Mouse (Mus musculus) thymus, postnatal 10 days (tissue): Measurements from ENCODE around the gene Enpp3.
"Not testable (repeated sequence)": the region's sequence is repeated elsewhere in the genome, so short reads cannot be mapped to it uniquely, and the experiment has no call there.

Experiments
- DNase-seq, 2 experiments: peaks; one replicate each; pipeline ENCODE4 v3.0.0; 2021; ENCODE audit warnings: low spot score in 2 of 2

Gene Enpp3

GRCm38 (mm10) chr10:24822842-24823241 lies 19.8 kb downstream of the Enpp3 start:
- no peak for DNase-seq

GRCm38 (mm10) chr10:24821990-24822676 lies 20.5 kb downstream of the Enpp3 start:
- DNase-seq = no peak

GRCm38 (mm10) chr10:24819526-24819925 lies 23.1 kb downstream of the Enpp3 start:
- DNase-seq = no peak

DNA sequence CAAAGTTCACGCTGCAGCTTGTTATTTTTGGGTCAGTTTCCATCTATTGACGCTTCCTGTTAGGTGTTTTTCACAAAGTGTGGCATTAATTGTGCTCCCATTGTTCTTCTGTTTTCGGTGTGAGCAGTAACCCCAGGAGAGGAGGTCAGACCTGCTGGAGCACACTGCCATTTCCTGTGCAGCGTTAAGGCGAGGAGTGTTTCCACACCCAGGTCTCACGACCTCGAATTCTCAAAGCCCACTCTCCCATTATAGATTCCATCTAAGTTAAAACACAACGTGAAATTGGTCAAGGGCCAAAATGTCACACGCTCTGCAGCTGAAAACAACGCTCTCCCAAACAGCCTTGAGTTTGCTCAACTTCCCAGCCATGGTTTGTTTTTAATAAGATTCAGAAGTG lies 32.0 kb downstream of the Enpp3 start:
- DNase-seq = no peak

- DNase-seq = no peak
Observed at GRCm38 (mm10) chr10:24806756-24807155, 35.9 kb downstream of the Enpp3 start.

DNA sequence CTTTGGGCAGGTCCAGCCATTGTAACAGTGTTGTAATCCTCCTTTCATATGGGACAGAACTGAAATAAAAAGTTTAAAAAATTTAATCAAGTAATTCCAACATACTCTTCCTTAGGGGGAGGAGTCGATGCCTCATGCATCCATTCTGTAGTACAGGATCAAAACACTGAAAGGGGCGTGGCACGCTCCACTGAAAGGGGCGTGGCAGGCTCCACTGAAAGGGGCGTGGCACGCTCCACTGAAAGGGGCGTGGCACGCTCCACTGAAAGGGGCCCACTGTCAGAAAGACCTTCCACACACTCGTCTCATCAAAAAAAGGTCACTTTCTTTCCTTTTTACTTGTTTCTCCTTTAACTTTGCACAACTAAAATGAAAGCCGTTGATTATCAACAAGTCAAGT lies 36.7 kb downstream of the Enpp3 start:
- no peak for DNase-seq

- DNase-seq = no peak
Observed at GRCm38 (mm10) chr10:24805173-24805572, 37.5 kb downstream of the Enpp3 start.

DNA sequence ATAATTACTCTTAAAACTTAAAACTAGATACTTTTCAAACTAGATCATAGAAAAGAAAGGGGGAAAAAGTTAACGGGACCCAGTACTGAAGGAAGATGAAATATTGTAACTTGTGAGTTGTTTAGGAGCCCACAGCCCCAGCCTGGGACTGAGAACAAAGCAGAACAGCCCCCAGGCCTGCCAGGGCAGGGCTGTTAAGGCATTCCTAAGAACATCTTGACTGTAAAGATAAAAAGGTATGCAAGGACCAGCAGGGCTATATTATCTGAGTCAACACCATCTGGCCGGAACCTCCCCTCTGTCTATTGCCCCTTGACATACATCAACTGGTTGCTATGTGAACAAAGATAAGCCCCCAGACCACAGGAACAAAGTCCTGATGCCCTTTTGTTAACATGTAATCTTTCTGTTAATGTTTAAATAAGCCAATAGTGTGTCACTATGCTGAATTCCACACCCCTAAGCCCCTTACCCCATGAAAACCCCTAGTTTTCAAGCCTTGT lies 39.8 kb downstream of the Enpp3 start:
- DNase-seq = not testable (repeated sequence)

GRCm38 (mm10) chr10:24801796-24802195 lies 40.8 kb downstream of the Enpp3 start:
- DNase-seq = no peak

GRCm38 (mm10) chr10:24797246-24797645 lies 45.4 kb downstream of the Enpp3 start:
- peak; percentile 37 to 83 for DNase-seq

DNA sequence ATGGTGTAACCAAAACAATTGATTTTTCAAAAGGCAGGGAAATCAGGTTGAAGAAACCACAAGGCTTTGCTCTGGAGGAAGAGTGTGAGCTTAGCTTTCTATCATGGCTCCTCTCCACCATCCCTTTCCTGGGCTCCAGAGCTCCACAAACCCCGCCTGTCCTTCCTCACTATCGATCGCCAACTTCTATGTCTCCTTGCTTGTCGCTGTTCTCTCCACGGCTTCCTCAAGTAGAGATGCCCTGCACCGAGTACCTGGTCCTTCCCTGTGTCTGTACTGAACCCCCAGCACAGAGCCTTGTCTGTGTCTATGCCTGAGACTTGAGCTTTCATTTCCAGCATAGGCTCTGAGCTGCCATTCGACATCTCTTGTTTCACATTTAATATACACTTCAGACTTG lies 49.9 kb downstream of the Enpp3 start:
- DNase-seq = no peak

- peak; percentile 35 to 76 for DNase-seq
Observed at GRCm38 (mm10) chr10:24789747-24790545, 52.7 kb downstream of the Enpp3 start.

DNA sequence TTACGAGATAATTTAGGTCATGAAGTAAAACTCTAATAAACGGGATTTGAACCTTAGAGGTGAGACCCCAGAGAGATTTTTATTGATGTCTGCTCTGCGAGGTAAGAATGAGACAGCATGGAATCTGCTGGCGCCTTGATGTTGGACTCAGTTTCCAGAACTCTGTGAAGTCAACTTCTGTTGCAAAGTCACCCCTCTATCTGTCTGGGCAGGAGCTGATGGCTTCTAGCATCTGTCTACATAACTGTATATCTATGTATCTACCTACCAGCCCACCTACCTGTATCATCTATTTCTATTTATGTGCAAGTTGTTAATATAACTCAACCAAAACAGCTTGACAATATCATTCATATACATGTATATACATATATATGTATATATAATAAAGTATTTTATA lies 57.3 kb downstream of the Enpp3 start:
- DNase-seq = no peak

- no peak for DNase-seq
Observed at GRCm38 (mm10) chr10:24784624-24785276, 57.9 kb downstream of the Enpp3 start.

DNA sequence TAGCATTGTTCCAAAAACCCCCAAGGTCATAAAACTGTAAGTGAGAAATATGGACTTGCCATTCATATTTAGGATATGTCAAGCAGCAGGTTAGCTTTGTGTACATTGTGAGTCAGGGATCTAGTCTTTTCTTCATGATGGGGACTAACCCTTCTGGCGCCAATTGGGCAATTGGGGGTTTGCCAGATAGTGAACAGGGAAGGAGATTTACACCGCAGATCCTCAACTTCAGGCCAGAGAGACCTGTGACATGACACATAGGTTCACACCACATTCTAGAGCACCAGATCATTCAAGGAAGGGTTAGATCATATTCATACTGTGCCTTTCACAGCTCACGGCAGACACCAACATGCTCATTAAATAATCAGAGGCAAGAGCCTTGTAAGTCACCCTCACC lies 58.7 kb downstream of the Enpp3 start:
- DNase-seq = no peak

DNA sequence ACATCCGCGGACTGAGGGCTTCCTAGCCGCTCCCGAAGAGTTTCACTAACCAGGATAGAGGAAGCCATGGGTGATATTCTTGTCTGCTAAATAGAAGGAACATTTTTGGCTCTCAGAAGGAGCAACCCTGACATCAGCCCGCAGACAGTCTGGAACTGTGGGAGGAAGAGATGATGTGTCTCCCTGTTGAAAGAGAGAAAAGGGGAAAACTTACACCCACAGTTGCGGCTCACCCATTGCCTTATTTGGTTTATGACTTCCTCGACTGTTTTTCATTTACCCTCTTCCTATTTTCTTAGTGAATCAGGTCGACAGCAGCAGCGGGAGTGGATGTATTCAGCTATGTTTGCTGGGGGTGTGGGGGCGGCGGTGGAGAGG lies 64.0 kb downstream of the Enpp3 start:
- no peak for DNase-seq

- DNase-seq = no peak
Observed at GRCm38 (mm10) chr10:24777916-24778642, 64.5 kb downstream of the Enpp3 start.

DNA sequence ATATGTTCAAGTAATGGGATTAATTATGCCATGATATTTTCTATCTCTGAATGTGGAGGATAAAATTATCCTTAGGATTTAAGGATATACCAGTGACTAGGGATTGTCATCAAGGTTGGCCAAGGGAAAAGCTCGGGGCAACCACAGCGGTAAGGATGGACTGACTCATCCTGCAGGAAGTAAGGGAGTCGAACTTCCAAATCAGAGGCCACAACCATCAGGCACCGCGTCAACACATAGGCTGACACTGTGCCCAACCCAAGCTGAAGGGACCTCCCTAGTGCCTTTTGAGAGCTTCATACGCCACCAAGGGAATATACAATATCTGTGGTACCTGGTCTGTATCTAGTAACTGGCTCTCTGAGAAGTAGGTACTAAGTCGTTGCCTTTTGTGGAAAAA lies 73.1 kb downstream of the Enpp3 start:
- no peak for DNase-seq

DNA sequence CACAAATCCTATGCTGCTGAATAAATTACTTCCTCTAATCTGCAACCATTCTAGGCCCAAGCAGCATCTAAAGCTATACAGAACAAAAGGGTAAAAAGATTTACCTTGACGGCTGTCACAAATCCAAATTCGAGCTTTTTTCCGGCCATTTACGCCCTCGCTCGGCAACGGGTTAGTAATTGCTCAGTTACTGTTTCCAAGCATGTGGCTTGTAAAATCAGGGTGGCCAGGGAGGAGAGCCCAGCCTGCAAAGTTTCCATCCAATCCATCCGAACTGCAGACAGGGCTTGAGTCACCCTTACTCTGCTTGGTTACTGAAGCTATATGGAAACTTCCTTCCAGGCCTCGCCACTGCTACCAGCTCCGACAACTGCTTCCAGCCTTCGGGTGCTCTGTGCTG lies 74.9 kb downstream of the Enpp3 start:
- no peak for DNase-seq

GRCm38 (mm10) chr10:24766061-24766460 lies 76.6 kb downstream of the Enpp3 start:
- no peak for DNase-seq

GRCm38 (mm10) chr10:24765151-24765755 lies 77.4 kb downstream of the Enpp3 start:
- no peak for DNase-seq

DNA sequence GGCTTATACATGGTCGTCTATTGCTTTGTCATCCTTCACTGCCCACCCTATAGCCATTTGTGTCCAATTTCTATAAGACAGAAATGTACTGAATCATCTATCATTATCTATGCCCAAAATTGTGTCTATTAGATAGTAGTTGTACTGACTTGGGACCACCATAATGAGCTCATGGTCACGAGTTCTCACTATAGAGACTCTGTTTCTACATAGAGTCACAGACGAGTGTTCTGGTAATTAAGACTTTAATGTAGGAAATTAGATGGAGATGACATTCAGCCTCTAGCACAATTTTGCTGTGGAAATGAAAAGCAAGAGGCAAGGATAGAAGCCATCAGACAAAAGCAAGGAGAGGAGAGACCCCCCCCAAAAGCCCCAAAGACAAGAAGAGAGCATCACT lies 78.0 kb downstream of the Enpp3 start:
- DNase-seq = no peak
